Mouse (Mus musculus) neutrophil, adult 5-6 weeks (primary cell): ENCODE data around the gene Cacna1e. TPM values are rescaled to one million over a fixed set of nuclear protein-coding genes. Genes with fewer than 3 reads are reported as not detected.

Source experiments
- ATAC-seq: fragments of 151-379, 151-347 bp; 2 replicates; pipeline ENCODE4 v1.8.0; 2017; ENCODE audit warnings: mild to moderate bottlenecking, moderate TSS enrichment; ENCODE audit not compliant: insufficient number of reproducible peaks, poor library complexity, low FRiP score, severe bottlenecking; ENCODE audit errors: extremely low read depth
- total RNA-seq: library from RNA; stranded (forward); fragments of 200-1000 nt; gene quantifications from 2 replicates; pipeline ENCODE4 v1.2.3, GENCODE M21; 2017

Cacna1e gene
- total RNA-seq, 1 experiment from 2014 or later, result 24.9 TPM

DNA sequence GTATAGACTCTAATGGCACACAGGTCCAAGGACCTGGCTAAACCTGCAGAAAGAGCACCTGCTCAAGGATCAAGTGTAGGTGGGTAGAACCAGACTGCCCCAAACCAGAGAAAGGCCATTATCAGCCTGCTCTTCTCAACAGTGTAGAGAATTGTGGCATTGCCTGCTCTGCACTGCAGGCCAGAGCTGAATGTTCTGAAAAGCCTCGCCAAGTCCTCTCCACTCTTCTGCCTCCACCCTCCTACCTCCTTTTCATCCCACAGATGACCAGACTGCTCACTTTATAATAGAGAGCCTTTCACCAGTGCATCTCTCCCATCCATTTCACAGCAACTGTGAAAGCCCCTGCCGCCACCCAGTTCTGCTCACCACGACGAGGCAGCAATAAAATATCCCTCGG lies 42.0 kb downstream of the Cacna1e start:
- no peak for ATAC-seq

DNA sequence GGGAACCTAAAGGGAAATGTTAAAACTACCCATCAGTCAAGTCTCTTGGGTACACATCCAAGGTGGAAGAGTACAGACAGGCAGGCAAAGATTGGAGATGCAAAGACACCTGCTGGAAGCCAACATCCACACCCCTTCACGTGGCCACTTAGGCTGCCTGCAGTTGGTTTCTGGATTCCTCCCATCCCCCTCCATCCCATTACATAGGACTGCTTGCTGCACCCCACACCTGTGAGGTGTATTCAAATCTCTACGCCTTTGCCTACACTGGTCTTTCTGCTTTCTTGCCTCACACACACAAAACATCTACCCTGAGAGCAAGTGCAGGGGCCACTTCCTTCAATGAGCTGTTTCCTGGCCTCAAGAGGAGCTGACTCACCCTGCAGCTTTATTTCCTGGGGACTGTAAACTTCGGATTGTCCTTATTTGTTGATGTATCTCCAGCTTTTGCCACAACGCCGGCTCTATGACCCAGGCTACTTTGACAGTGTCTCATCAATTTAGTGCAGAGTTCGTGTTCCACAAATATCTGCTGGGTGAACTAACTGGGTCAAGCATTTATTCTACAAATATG lies 43.2 kb downstream of the Cacna1e start:
- peak; percentile 31; the same call in 1 of the 2 replicates for ATAC-seq

DNA sequence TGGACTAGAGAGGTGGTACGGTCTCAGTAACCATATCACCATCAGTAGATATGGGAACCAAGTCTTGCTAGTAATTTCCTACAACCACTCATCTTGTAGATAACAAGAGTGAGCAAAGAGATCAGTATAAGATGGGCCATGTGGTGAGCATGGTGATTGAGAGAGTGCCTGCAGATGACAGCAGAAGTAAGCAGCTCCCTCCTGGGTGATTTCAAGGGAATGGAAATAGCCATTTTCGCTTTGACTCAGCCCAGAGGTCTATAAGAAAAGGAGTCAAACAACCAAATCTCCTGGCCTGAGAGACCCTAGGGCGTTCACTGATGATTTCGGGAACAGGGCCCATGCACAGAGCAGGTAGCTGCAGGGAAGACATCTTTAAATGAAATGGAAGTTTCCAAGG lies 45.0 kb downstream of the Cacna1e start:
- no peak for ATAC-seq

DNA sequence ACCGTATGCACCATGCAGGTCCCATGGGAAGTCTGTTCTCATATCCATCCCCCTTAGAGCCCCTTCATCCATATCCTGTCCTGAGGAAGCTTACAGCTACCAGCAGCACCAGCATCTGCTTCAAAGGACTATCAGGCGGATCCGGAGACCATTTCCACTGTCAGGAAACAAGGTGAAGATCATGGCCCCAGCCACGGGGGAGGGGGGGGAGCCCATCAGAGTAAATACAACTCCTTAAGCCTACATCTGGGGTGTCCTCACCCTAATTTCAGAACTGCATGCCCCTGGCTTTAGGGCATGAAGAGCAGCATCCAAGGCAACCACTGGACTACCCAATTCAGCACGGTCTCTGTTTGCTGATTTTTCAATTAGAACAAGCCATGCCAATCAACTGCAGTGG lies 47.8 kb downstream of the Cacna1e start:
- ATAC-seq, result no peak

DNA sequence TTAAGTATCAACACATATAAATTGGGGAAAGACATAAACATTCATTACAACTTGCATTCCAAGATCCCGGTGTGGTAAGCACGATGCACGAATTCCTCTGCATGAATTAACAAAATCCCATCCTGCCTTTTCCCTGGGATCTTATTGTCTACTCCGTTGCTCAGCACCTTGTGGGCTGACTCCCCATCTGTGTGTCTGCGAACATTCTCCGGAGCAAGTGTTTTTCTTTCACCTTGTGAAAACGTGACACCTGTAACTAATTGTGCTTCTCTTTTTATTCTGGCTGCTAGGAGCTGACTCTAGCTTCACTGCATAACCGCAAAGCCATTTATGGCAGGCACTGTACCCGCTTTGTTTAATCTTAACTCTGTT lies 52.1 kb downstream of the Cacna1e start:
- no peak for ATAC-seq

DNA sequence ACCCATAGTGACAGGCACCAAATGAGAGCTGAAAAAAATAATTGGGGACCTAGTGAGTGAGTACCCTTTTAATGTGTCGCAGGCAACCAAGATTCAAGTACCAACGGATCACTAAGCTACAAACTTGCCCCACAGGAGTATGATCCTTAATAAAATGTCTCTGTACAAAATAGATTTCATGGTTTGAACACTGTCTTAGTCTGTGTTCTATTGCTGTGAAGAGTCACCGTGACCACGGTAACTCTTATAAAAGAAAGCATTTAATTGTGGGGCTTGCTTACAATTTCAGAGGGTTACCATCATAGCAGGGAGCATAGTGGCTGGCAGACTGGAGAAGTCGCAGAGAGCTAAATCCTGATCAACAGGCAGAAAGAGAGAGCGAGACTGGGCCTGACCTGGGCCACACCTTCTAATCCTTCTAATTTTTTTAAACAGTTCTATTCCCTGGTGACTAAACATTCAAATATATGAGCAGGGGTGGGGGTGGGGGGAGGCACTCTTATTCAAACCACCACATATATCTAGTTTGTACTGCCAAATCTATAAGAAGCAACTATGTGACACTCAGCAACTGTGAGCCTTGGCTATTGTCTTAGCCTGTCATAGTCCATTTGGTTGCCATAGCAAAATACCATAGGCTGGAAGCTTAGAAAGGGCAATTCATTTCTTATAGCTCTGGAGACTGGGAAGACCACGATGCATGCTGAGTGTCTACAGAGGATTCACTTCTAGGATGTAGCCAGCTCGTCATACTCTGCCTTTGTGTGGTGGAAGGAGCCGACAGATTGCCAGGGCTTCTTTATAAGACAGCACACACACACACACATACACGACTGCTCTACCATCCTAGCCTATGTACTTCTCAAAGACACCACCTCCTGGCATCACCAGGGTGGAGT lies 52.8 kb downstream of the Cacna1e start:
- no peak for ATAC-seq

DNA sequence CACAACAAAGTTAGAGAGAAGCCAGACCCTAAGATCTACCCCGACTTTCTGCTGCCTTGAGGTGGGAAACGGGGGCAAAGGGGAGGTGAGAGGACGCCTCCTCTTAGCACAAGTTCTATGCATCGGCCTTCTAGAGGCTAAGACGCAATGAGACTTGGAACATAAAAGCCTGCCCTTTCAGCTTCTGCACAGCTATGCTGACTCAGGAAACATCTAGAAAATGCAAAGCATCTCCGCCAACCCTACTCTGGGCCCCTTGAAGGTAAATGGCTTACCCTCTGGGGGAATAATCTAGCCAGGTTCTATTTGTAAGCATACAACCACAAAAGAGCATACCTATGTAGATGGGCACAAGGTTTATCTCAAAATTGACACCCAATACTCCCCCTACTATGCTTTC lies 54.2 kb downstream of the Cacna1e start:
- no peak for ATAC-seq

DNA sequence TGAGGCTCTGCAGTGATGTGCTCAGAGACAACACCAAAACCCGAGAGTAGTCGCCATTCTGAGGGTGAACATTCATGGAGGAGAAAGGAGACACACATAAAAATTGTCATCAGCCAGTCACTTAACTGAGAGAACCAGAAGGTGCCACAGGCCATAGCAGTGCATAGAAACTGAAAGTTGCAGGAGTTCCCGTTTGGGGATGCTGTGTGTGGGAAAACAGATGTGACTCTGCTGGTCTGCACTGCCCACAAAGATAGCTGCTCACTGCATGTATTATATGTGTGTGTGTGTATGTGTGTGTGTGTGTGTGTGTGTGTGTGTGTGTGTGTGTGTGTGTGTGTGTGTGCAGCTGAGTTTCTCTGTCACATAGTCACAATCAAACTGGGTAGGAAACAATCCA lies 61.2 kb downstream of the Cacna1e start:
- peak; percentile 86 for ATAC-seq

DNA sequence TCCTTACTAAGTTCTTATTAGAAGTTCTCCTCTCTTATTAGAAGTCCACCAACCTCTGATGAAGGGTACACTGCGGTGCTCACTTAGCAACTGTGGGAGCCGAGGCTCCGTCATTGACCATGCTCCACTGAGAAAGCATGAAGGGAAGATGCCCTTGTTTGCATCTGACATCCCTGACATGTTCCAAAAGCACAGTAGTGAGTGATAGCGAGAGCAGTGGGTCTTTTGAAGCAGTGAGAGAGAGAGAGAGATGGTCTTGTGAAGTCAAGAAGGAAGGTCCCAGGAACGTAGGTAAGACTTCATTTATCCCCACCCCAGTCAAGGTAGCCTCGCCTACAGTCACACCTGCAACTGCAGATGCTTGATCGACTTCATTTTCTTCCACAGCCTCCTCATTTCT lies 63.9 kb downstream of the Cacna1e start:
- ATAC-seq, result no peak

DNA sequence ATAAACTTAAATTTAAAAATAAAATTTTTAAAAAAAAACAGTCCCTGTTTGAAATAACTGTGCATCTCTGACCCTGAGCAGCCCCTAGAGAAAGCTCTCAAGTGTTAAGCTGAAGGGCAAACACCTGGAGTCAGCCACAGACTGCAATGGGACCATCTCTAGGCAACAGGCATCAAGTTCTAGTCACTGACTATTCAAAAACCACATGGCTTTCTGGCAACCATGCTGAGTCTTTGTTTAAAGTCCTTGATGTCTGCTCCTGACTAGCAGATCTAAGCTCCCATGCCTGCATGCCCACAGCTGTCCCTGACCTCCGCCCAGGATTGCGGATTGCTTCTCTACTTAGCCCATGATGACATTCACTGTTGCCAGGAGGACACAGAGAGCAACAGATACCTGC lies 64.3 kb downstream of the Cacna1e start:
- no peak for ATAC-seq

DNA sequence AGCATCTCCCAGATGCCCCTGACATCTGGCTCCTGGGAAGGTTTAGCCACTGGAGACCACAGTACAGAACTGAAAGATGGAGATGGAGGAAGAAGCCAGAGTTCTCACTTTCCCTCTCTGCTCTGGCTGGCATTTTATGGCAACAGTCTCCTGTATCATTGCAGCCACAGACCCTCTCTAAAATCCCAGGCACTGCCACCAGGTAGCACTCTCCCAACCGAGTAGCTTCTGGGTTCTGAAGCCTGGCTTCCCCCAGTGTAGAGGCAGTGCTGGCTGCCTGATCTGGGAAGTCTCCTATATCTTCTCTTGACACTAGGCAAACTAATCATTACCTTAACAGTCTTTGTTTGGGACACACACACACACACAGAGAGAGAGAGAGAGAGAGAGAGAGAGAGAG lies 65.6 kb downstream of the Cacna1e start:
- no peak for ATAC-seq

DNA sequence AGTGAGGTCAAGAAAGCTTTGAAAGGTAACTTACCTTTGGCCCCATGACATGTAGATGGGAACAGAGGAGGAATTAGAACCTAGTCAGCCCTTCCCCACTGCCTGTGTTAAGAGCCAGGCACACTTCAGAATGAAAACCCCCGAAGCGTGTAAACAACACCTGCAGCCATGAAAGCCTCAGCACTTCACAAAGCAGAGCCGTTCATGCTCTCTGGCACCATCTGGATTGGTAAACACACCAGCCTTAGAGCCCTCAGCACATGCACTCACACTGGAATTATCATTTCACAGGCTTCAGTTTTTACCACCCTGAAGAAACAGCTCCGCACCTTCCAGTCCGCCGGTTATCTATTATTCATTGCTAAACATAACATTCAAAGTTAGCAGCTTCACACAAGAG lies 67.5 kb downstream of the Cacna1e start:
- peak; percentile 39; the same call in 1 of the 2 replicates for ATAC-seq

DNA sequence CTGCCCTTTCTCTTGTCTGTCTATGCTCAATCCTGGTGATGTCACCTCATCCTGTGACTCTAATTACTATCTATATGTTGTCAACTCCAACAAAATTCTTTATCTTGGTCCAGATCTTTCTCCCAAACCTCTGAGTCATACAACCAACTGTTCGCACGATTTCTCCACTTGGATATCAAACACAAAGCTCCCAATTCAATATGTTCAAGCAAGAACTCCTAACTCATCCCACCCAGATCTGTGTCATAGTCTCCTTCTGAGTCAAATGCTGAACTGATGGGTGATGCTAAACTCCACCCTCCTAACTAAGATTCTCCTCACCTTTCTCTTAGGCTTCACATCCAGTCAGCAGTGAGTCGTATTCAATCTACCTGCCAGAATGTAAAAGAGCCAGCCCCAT lies 68.0 kb downstream of the Cacna1e start:
- no peak for ATAC-seq

DNA sequence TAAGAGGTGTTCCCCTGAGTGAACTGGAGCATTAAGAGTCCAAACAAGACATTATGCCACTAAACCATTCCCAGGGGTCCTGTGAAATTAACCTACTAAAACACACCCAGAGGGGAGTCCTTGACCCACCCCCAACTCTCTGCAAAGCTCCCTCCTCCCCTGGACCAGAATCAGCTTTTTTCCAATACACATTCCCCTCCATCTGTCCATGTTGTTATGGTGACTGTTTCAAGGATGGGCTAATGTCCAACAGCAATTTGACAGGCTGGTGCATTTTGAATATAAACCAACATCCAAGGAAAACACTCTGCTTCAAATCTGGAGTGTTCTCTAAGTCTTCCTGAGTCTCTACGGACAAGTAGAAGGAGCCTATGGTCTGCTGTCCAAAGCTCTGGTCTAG lies 78.6 kb downstream of the Cacna1e start:
- no peak for ATAC-seq

DNA sequence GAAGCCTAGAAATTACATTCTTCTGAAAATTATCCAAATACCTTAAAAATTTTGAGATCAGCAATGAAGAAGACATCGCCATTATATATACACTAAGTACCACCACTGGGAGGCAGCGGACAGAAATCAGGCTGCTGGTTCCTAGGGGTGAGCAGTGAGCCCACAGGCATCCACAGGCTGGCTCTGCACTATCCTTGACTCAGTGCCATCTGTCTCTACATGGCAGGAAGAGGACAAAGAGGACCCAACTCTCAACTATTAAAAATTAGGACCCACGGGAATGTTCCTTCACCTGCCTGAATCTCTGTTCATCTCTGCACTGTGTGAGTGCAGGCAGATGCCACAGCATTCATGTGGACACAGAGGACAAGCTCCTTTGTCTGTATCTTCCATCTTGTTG lies 79.3 kb downstream of the Cacna1e start:
- ATAC-seq, result no peak

DNA sequence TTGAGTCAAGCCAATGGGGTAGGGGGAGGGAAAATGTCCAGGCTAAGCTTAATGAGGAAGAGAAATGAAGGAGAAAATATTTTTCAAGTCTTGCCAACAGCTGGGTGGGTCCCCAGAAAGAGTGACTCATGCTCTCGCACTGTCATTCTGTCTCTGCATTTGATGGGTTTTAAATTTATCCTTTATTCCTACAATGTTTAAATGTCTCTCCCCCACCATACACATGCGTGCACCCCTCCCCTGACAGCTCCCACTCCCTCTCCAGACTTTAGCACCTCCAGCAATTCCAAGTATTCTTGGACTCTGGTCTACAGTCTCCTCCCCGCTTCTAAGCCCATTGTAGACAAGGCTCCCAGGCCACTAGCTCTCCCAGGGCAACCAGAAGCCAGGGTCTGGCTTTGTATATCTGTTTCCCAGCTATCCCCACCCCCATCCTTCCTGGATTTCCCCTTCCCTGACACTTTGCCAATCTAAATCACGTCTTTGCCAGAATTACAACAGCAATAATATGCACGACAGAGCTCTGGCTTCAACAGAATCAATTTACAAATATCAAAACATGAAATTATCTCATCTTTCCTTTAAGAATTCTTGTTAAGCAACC lies 81.9 kb downstream of the Cacna1e start:
- ATAC-seq, result no peak

DNA sequence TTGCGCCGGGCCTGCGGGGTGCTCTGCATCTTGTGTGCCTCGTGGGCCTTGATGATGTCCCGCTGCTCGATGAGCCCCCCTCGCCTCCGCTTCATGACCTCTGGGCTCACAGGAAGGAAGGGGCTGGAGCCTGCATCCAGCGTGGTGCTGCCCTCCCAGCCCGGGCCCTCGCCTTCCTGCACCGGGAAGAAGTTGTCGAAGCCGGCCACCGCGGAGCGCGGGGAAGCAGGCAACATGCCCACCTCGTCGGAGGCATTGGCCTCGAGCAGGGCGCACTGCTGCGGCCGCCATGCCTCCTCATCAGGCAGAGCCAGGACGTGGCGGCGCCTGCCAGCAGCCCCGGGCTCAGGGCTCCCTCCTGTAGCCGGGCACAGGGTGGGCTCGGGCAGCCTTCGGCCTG lies 85.0 kb downstream of the Cacna1e start:
- ATAC-seq, result no peak

DNA sequence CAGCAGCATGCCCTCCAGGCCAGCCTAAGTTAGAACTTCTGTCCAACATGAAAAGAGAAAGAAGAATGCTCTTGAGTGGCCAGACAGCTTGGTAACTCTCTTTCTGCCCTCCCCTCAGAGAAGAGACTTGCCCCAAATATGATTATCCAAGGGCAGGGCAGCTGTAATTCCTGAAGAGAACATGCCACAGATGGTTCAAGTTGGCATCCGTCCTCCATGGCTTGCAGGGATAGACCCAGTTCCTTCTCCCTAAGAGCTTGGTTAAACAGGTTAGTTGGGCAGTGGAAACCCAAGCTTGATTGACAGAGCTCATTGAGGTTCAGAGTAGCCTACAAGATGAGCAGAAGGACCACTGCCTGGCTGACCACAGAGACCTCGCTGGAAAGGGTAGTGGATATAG lies 85.5 kb downstream of the Cacna1e start:
- ATAC-seq, result no peak

DNA sequence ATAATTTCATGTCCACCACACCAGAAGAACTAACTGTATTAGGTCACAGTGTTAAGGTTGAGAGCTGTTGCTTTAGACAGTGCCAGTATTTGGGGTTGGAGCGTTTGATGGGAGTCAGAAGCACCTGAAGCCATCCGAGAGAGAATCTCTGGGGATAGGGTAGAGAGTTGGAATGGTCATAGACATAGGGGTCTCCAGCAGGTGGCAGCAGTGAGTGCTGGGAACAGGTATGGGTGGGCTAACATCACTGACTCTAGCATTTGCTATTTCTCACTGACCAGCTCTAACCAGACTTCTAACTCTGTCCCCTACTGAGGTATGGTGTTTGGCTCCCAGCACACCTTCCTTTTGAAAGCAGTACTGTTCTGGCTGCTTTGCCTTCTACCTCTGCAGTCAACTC lies 87.6 kb downstream of the Cacna1e start:
- no peak for ATAC-seq

DNA sequence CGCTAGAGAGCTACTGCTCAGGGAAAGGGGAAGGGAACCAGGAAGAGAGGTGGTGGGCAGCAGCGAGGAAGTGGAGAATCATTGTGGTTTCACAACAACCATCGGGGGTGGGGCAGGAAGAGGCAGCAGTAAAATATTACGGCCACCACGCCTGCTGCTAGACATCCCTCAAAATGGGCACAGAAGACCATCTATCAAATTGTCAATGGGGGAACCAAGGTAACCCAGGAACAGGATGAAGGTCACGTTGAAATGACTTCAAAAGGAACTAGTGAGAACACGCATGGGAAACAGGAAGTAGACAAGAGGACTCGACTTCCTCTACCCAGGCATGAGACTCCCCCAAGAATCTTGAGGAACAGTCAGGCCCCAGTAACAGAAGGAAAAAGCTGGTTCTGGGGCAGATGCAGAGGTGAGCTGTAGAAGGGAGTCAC lies 89.8 kb downstream of the Cacna1e start:
- peak; percentile 70 for ATAC-seq
